Mouse (Mus musculus): ENCODE measurements around the gene Pdxdc1.
A peak's percentile ranks its signal among the peaks of the same experiment; 100 is the strongest.
"Not testable (repeated sequence)": the region's sequence is repeated elsewhere in the genome, so short reads cannot be mapped to it uniquely, and the experiment has no call there.

Pdxdc1 gene

DNA sequence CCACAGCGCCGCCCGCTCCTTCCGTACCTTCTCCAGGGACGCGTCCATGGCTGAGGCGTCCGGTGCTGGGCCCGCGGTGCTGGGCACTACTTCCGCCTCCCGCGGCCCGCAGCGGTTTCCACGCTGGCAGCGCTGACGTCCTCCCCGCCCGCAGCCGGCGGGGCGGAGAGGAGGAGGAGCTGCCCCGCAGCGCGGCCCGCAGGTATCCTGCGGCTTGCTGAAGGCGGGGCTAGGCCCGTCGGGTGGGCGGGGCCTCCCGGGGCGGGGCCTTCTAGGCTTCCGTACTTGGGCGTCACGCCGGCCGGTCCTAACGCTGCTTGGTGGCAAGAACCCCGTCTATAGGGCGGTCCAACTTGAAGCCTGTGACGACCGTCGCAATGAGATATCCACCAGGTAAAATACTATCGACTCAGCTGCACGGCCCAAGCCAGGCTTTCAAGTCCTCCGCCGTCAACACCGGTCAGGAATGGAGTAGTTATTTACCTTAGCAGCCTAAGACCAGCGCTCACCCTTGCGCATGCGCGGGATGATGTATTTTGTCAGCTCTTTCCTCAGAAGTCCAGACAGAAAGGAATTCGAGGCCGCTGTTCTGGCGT is at the start of gene Pdxdc1, which contains the start of gene Mpv17l:
Pdxdc1 (minus strand) TSS at position 244 of the 596 bp plus-strand sequence.
Mpv17l (plus strand) TSS at position 274 of the 596 bp plus-strand sequence.
- peak; percentile 96 for DNase-seq (ENCODE audit: low read depth, low spot score)

DNA sequence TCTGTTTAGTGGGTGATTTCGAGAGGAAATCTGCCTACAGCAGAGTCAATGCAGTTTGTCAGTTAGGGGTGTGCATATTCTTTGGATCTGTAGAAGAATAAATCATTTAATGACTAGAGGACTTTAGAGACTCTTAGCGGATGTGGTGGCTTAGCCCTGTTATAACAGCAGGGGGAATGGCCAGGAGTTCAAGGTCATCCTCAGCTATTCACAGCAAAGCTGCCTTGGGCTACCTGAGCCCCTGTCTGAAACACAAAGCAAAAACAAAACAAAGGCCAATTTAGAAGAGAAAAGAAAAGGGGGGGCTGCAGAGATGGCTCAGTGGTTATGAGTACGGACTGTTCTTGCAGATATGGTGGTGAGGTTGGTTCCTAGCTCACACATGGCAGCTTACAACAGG is 48.3 kb upstream of the Pdxdc1 start:
- no peak for DNase-seq (ENCODE audit: low read depth, low spot score)

DNA sequence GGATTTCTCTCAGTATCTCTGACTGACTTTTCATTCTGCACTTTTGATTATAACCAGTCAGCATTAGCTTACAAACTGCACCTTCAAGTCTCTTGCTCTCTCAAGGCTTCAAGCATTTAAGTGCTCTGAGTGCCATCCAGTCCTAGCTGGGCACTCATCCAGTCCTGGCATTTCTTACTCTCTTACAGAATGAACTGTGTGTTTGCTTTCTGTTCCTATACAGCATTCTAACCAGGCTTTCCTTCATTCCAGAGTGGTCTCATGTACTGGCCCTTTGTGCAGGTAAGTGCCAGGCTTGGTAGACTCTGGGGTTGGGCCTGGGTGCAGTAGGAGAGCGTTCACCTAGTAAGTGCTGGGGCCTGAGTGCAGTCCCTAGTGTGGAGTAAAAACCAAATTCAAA is 43.4 kb upstream of the Pdxdc1 start:
- DNase-seq (ENCODE audit: low read depth, low spot score): no peak

DNA sequence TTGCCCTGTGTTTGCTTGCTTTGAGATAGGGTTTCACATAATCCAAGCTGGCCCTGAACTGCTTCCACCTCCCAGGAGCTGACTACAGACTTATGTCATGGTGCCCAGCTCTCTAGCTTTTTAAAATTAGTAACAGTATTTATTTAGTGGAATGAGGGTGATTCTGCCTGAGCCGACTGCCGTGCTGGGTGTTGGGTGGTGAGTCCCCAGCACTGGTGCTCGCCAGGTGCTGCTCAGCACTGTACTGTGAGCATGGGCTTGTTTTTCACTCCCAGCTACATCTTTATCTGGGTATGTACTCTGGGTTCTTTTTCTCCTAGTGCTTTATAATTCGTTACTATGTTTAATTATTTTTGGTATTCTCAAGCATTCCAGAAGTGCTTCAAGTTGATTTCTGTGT is 42.2 kb upstream of the Pdxdc1 start:
- no peak for DNase-seq (ENCODE audit: low read depth, low spot score)

DNA sequence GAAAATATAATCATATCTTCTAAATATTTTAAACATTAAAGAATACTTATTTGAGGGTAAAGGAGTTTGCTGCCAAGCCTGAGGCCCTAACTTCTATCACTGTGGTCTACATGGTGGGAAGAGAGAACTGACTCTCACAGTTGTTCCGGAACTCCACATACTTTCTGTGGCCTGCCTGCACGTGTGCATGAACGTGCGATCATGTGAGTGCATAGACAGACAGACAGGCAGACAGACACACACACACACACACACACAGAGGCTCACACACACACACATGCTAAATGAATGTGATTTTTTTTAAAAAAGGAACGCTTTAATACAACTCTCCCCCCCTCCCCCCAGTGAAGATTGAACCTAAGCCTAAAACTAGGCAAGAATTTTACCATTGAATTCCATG is 41.8 kb upstream of the Pdxdc1 start:
- DNase-seq (ENCODE audit: low read depth, low spot score): no peak

DNA sequence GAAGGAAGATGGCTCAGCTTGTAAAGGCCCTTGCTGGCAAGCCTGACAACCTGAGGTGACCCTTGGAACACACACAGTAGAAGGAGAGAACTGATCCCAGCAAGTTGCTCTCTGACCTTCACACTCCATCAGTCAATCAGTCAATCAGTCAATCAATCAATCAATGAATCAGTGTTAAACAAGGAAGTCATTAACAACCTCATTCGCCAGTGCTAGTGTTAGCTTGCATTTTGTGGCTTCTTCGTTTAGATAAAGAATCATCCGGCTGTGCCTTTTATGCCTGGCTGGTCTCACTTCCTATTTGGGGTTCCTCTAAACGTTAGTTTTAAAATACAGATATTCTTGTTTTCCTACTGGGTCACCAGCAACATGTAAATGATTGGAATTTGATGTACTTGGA is 41.2 kb upstream of the Pdxdc1 start:
- DNase-seq (ENCODE audit: low read depth, low spot score): no peak

DNA sequence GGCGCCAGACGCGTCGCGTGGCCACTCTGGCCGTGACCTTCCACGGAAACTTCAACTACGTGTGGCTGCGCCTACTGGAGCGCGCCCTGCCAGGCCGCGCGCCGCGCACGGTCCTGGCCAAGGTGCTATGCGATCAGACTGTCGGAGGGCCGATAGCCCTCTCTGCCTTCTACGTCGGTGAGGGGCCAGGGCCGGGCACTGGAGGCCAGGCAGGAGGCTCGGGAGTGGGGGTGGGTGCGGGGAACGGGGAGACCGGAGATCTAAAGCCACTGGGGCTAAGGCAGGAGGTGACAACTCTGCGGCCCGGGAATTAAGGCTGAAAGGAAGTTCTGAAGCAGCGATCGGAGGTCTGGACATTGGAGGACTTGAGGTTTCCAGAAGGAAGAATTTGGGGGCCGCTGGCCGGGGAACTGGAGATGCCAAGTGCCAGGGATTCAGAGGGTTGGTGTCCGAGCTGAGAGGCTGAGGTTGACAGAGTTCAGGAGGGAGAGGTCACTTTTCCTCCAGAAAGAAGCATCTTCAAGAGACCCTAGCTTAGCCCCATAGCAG is 38.0 kb upstream of the Pdxdc1 start:
- no peak for DNase-seq (ENCODE audit: low read depth, low spot score)

DNA sequence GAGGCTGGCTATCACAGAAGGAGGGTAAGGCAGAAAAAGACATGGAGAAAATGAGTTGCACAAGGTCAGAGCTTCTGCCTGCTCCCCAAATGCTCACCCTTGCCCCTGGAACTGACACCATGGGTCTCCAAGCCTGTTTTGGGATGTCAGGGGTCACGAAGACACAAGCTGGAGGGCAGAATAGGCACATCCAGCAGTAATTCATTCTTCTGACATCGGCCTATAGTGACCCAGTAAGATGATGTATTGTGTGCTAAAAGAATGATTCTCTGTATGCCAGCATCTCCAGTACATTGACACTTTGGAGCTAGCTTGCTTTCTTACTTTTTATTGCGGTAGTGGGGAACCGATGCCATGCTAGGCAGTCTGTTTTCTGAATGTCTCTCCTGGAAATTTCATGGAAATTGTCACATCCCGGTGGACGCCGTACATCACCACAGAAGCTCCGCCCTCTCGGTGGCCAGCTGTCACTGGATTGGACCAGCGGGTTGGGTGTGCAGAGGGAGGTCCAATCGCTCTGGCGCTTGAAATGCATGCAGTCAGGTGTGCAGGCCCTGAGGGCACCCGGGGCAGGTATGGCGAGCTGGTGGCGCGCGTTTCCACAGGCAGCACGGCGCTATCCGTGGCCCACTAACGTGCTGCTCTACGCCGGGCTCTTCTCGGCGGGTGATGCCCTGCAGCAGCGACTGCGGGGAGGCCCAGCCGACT is 37.4 kb upstream of the Pdxdc1 start:
- DNase-seq (ENCODE audit: low read depth, low spot score): peak; percentile 85

DNA sequence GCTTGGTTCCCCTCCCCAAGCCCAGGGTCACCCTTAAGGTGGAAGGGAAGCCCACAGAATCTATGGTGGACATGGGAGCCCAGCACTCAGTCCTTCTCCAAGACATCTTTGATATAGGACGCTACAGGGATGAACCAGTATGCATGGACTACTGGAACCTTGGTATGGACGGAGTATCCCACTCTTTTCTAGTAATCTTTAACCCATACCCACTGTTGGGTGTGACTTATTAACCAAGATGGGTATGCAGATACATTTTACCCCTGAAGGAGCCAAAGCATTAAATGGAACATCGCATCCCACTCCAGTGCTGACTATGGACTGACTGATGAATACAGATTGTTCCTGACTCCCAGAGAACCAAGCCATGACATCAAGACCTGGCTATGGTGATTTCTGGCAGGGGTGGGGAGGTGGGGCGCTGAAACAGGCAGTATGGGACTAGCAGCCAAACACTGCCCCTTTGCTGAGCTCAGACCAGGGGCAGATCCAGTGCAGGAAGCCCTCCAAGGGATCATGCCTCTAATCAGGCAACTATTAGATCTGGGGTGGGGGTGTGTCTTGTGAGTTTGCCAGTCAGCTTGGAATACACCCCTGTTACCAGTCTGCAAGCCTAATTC is 24.6 kb upstream of the Pdxdc1 start:
- no peak for DNase-seq (ENCODE audit: low read depth, low spot score)

DNA sequence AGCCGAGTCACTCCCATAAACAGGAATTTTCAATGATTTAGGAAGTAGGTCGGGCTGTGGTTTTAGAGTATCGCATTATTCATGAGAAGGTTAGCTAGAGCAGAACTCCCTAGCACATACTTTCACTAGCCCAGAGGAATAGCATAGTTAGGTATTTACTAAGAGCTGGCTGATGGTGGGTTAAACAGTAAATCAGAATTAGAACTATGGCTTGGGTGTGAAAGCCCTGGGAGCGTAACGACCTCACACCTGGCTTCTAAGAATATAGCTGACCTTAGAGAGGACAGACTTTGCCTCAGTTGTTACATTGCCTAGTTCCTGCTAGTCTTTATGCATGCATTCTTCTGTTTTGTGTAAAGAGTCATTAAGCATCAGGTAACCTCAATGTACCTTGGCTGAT is 20.0 kb upstream of the Pdxdc1 start:
- not testable (repeated sequence) for DNase-seq (ENCODE audit: low read depth, low spot score)

DNA sequence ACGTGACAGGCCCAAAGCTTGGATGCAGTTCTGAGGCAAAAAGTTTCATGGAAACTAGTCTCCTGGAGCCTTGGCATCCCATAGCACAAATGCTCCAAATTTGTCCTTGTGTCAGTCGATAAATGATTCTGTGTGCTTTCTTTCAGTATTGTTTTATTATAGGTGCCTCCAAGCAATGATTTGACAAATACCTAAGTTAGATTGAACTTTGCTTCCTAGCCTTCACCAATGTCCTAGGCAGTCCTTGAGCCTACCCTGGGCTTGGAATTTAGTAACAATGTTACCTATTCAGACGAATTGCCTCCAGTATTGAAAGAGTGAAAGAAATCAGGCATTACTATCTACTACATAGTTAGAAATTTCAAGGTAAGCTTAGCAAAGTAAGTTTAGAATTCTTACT is 19.6 kb upstream of the Pdxdc1 start:
- not testable (repeated sequence) for DNase-seq (ENCODE audit: low read depth, low spot score)

DNA sequence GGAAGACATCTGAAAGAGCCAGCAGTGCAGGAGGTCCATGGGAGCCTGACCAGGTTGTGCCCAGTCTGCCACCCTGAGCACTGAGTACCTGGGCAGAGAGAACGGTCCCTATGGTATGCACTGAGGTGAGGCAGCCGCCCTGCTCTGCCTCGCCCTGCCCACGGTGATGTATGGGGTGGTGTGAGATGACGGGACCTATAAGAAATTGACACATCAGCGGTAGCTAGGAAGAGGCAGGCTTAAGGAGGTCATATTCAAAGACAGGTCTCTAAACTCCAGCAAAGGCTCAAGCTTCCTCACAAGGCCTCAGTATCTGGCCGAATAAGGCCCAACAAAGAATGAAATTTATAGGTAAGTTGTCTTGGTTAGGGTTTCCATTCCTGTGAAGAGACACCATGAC is 18.9 kb upstream of the Pdxdc1 start:
- DNase-seq (ENCODE audit: low read depth, low spot score): no peak

DNA sequence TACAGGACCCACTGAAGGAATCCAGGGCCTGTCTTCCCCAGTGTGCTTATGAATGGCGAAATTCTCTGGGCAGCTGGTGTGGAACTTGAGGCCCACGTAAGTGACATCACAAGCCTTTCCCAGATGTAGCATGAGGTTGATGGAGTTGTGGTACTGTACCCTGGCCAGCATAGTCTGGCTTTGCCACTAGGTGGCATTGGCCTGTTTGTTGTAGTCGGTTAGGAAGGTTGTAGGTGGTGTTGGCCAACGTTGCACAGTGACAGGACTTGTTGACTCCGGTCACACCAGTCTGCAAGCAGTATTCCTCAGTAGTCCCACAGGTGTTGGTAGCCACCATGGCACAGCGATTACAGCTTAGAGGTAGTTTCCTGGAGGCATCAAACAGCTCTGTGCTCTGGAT is 18.1 kb upstream of the Pdxdc1 start:
- no peak for DNase-seq (ENCODE audit: low read depth, low spot score)

DNA sequence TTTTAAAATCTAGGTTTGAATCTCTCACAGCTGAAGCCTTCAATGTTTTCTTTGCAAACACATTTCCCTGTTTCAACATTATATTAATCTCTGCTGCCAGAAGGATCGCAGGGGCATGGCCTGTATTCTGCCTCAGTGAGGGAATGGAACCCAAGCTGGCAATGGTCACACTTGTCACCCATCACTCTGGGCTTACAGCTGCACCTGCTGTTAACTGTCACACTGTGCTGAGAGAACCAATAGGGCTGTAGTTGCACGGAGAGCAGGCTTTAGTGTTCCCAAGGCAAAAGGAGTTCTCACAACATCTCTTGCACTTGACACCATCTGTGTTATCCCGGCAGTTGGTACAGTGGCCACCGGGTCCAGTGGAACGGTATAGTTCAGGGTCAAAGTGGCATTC is 17.2 kb upstream of the Pdxdc1 start:
- DNase-seq (ENCODE audit: low read depth, low spot score): no peak

DNA sequence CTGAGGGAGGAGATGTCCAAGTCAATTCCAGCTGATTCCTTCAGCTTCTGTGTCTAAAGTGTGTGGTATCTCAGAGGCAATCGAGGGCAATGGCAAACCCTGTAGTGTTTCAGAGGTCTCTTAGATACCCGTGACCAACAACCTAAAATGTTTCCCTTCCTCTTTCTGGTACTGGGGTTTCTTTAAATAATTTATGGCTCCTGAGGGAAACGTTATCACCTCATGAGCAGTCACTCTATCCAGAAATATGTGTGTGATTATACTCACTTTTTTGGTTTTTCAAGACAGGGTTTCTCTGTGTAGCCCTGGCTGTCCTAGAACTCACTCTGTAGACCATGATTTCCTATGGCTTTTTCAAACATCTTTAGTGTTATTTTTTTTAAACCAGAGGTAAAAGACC is 4.4 kb upstream of the Pdxdc1 start:
- DNase-seq (ENCODE audit: low read depth, low spot score): no peak

DNA sequence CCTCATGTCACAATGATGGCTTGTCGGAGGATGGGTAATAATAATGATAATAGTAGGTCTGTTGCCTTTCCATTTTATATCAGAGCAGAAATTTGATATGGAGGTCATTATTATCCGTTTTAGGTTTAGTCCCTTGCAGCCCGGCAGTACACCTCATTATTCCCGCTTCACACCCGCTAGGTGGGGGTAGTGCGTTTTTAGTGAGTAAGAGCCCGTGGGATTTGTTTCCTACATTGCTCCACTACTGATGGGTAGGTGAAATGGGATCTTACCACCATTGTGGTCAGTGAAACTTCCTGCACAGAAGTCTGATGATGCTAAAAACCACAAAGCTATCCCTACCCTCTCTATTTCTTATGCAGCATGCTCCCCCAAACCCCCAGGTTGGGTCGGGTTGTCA is 557 bp upstream of the Pdxdc1 start:
- peak; percentile 86 for DNase-seq (ENCODE audit: low read depth, low spot score)

DNA sequence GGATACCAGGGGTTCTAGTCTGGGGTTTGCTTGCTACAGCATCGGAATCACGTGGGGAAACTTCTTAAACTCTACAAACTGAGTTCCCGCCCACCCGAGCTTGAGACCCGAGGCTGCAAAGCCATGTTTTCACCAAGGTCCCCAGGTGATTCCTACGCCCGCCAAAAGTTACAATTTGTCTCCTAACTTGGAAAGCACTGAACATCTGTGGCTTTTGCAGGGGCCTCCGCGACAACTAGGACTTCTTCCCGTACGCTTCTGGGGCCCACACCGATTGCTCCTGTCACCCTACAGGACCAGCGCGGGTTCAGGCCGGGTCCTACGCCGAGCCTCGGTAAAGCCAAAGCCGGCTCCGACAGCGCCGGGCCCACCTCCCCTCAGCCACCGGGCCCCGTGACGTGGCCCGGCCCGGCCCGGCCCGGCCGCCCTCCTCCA is 517 bp downstream of the Pdxdc1 start:
- no peak for DNase-seq (ENCODE audit: low read depth, low spot score)

DNA sequence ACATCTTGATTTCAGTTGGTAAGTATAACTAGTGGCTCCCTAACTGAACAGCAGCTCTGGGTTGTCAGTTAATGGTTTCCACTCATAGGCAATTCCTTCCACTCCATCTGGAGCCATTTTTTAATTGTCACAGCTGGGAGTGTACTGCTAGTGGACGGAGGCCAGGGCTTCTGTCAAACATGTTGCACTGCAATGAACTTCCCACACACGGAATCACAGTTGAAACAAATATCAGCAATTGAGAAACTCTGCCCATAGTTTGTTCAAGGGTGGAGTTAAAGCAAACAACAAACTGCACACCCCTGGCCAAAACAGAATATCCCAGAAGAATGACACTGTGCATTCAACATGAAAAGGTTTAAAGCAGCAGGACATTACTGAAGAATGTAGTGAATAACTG is 4.0 kb downstream of the Pdxdc1 start:
- no peak for DNase-seq (ENCODE audit: low read depth, low spot score)

DNA sequence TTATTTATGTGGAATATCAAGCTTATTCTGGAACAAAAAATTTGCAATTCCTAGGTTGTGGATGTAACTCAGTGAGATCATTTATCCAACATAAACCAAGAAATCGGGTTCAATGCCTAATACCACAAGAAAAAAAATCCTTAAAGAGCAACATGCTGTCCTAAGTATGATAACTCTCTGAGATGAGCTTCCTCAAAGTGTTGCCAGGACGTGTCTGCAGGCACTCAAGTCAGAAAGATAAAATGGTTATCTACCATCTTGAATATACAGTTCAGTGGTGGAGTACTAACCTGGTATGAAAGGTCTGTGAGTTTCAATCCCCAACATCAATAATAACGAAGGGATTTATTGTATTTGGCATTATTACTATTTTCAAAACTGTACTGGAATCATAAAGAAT is 6.6 kb downstream of the Pdxdc1 start:
- DNase-seq (ENCODE audit: low read depth, low spot score): no peak

DNA sequence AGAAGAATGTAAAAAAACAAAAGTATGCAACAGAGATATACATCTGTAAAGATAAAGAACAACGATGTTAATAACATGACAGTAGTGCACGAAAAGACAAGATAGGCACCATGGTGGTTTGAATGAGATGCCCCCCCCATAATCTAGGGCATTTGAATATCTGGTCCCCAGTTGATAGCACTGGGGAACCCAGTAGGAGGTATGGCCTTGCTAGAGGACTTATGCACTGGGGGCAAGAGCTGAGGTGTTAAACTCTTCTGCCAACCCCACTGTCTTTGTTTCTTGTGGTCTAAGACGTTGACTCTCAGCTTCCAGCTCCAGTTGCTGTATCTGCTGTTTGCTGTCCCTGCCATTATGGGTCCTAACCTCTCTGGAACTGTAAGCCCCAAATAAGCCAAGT is 7.2 kb downstream of the Pdxdc1 start:
- DNase-seq (ENCODE audit: low read depth, low spot score): no peak

DNA sequence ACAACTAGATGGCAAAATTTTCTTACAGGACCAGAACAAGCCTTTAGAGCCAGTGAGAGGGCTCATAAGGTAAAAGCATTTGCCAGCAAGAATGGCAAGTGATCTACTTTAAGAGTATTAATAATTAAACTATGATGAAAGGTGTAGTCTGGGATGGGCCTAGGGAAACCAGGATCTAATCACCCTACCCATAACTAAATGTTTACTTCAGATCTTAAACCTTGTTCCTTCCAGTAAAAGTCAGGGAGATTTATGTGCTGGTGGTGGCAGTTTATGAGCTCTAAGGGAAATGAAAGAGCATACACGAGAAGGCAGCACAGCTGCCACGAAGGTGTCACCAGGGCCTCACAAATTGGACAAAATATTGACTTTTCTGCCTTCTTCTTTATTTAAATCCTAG is 8.8 kb downstream of the Pdxdc1 start:
- DNase-seq (ENCODE audit: low read depth, low spot score): no peak

DNA sequence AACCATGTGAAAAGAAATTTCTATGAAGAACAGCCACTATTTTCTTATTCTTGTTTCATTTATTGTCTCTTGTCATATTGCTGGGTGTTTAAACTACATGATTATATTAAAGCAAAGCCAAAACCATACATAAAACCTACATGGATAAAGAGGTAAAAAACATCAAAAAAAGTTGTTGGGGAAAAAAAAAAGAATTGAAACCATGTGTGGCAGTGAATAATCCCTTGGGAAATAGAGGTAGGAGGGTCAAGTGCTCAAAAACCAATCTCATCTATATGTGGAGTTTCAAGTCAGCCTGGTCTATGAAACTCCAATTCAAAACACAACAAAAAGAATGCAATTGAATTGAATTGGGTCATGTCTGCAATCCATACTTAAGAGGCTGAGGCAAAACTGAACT is 10.1 kb downstream of the Pdxdc1 start:
- DNase-seq (ENCODE audit: low read depth, low spot score): no peak

DNA sequence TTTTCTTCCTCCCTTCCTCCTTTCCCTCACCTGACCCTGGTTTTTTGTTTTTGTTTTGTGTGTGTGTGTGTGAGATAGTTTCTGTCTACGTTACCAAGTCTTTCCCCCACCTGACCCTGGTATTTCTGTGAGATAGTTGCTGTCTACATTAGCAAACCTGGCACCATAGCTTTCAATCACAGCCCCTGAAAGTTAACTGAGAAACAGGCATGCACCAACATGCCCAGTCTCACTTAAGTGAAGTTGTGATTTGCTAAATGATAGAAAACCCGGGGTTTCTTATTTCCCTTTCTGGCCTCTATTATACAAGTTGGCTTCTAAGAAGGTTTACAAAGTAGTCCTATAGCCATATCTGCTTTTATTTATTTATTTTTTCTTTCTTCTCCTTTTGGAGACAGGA is 12.5 kb downstream of the Pdxdc1 start:
- DNase-seq (ENCODE audit: low read depth, low spot score): no peak

Data from telencephalon, adult 2 months (tissue).